Mouse (Mus musculus): ENCODE results near the gene Dhrs1.

- peak; percentile 53; the same call in 1 of the 2 replicates for TF ChIP-seq POLR2A (IDR thresholded peaks at IDR 0.05; ENCODE audit: low read depth, low read length)
- TF ChIP-seq CTCF (IDR thresholded peaks at IDR 0.05; ENCODE audit: borderline replicate concordance, insufficient read depth, low read length): peak; percentile 97
These were observed 23.6 kb downstream of the Dhrs1 start, which contains the start of gene Rabggta for GRCm38 (mm10) chr14:55721700-55722437.
